Mouse (Mus musculus) stomach, embryonic 16.5 days (tissue): ENCODE data around the gene Klhl2. TPM values are rescaled to one million over a fixed set of nuclear protein-coding genes. Genes with fewer than 3 reads are reported as not detected.

Source experiments
- ATAC-seq: fragments of 200-750 bp; cut with Nextera tagmentation; 2 replicates; pipeline ENCODE4 v1.8.0; 2017; ENCODE audit warnings: moderate number of reproducible peaks, moderate TSS enrichment; ENCODE audit not compliant: insufficient read depth, low FRiP score
- H3K27ac ChIP-seq: fragments of 300-500 bp; sonication (generic); 2 replicates; pipeline ENCODE4 v1.5.1; 2014; ENCODE audit warnings: low read length
- H3K27me3 ChIP-seq: fragments of 300-500 bp; sonication (generic); 2 replicates; pipeline ENCODE4 v1.6.1; 2014; ENCODE audit warnings: low read length, control low read depth, mixed read lengths; ENCODE audit not compliant: control insufficient read depth, insufficient read depth
- H3K36me3 ChIP-seq: fragments of 300-500 bp; sonication (generic); 2 replicates; pipeline ENCODE4 v1.6.1; 2014; ENCODE audit warnings: low read length; ENCODE audit not compliant: control insufficient read depth, insufficient read depth
- H3K4me1 ChIP-seq: fragments of 300-500 bp; sonication (generic); 2 replicates; pipeline ENCODE4 v1.6.1; 2014; ENCODE audit warnings: low read length, control low read depth, mixed read lengths; ENCODE audit not compliant: control insufficient read depth, insufficient read depth
- H3K4me2 ChIP-seq: fragments of 300-500 bp; sonication (generic); 2 replicates; pipeline ENCODE4 v1.6.1; 2014; ENCODE audit warnings: low read depth, low read length, mixed read lengths
- H3K4me3 ChIP-seq: fragments of 300-500 bp; sonication (generic); replicated peaks from 2 replicates; pipeline ENCODE4 v1.5.1; 2014; ENCODE audit warnings: mild to moderate bottlenecking, low read length
- H3K9ac ChIP-seq: fragments of 300-500 bp; sonication (generic); 2 replicates; pipeline ENCODE4 v1.6.1; 2014; ENCODE audit warnings: low read length
- H3K9me3 ChIP-seq: fragments of 300-500 bp; sonication (generic); replicated peaks from 2 replicates; pipeline ENCODE4 v1.6.1; 2016; ENCODE audit warnings: low read length, control low read depth; ENCODE audit not compliant: control insufficient read depth
- WGBS: fragments of 180-500 bp; shearing (Covaris S2); extraction: QIAGEN DNeasy Blood & Tissue Kit; methylation state at CpG from one replicate; pipeline ENCODE4 v1.1.7; 2014; 5-methylcytosine and 5-hydroxymethylcytosine counted together
- polyA plus RNA-seq: library from polyadenylated mRNA; unstranded; fragments of >200 nt; fragmentation: Nextera tagmentation; extraction: Ambion mirVana; gene quantifications from 2 replicates; pipeline ENCODE4 v1.2.1, GENCODE M21; 2015

Klhl2 gene
- polyA plus RNA-seq, 1 experiment from 2014 or later = 5.6 TPM

DNA sequence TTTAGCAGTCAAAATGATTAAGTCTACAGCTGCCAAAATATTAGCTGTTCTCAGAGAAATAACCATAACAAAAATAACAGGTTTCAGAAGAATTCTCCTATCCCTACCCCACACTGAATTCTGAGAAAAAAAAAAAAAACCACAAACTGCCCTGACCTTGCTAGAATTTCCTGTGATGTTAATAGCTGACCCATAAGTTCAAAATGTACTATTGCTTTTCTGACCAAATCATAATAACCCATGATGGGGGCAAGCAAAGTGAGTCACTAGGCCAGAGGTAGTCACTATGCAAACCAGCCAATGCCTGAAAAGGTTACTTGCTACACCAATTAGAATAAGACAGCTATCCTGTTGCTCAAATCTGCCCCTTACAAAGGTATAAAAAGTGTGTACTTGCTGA, 142.3 kb downstream of the Klhl2 start:
- Histone ChIP-seq H3K36me3 (no peaks in the 10 kb centered on the region), H3K27me3 (no peaks in the 10 kb centered on the region), H3K9ac (no peak overlapping the region), H3K4me1 (no peaks in the 10 kb centered on the region), H3K4me3 (no peak overlapping the region), H3K27ac (no peak overlapping the region), H3K9me3 (no peaks in the 10 kb centered on the region), H3K4me2 (no peak overlapping the region)
- ATAC-seq = no peak

DNA sequence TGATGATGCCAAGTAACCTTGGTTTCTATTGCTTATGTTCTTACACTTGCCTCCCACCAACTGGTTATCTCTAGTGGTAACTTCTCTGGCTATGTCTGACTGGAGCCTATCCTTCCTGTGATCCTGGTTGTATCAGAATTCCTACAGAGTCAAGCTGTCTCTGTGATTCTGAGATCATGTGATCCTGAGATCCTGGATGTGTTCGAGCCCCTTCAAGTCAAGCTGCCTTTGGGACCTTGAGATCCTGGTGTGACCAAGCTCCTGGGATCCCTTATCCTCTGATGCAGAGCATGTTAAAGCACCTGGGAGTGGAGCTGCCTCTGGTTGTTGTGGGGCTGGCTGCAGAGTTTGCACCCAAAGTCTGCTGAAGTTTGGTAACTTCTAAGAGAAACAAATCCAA, 146.6 kb downstream of the Klhl2 start:
- Histone ChIP-seq H3K4me3 (no peak overlapping the region), H3K9me3 (no peaks in the 10 kb centered on the region), H3K27ac (no peak overlapping the region), H3K4me2 (no peak overlapping the region), H3K4me1 (no peaks in the 10 kb centered on the region), H3K36me3 (no peaks in the 10 kb centered on the region), H3K9ac (no peak overlapping the region), H3K27me3 (no peaks in the 10 kb centered on the region)
- WGBS = 88% methylated on average over 1 of the region's 1 CpGs
- no peak for ATAC-seq

DNA sequence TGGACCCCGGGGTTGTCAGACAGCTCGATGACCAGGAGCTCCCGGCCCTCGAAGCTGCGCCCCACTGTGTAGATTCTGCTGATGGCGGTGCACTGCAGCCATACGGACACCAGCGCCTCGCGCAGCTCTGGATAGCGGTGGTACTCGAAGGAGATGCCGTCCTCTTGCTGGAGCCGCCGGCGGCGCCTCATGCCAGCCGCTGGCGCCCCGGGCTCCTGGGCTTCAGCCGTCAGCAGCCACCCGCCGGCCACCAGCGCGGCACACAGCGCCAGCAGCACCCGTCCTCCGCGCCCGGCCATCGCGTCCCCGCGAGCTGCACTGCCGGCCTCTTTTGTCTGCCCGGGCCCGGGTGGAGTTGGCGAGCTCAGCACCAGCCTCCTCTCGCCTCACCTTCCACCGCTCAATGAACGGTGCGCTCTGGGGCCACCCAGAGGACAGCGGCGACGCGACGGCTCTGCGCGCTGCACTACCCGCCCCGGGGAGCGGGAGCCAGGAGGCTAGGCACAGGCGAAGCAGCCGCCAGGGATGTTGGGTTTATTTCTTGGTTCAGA, 157.1 kb downstream of the Klhl2 start, which contains the start of gene Cpe:
Cpe (minus strand) TSS at position 404 of the 551 bp plus-strand sequence.
- peak within 1 kb of the TSS; percentile 88 for H3K4me2 ChIP-seq
- no peaks in the 10 kb centered on the region for H3K9me3 ChIP-seq
- peak within 1 kb of the TSS; percentile 61; the same call in 1 of the 2 replicates for H3K27ac ChIP-seq
- under 1% methylated on average over 54 of the region's 54 CpGs for WGBS
- peak within 1 kb of the TSS; percentile 76 for H3K9ac ChIP-seq
- H3K4me3 ChIP-seq = peak within 1 kb of the TSS; percentile 61
- H3K4me1 ChIP-seq = 0 out of 2 replicates have a peak, but pooled peaks cover 3% of the 10 kb centered on the region
- H3K27me3 ChIP-seq = no peaks in the 10 kb centered on the region
- H3K36me3 ChIP-seq = no peaks in the 10 kb centered on the region
- peak; percentile 96 for ATAC-seq

DNA sequence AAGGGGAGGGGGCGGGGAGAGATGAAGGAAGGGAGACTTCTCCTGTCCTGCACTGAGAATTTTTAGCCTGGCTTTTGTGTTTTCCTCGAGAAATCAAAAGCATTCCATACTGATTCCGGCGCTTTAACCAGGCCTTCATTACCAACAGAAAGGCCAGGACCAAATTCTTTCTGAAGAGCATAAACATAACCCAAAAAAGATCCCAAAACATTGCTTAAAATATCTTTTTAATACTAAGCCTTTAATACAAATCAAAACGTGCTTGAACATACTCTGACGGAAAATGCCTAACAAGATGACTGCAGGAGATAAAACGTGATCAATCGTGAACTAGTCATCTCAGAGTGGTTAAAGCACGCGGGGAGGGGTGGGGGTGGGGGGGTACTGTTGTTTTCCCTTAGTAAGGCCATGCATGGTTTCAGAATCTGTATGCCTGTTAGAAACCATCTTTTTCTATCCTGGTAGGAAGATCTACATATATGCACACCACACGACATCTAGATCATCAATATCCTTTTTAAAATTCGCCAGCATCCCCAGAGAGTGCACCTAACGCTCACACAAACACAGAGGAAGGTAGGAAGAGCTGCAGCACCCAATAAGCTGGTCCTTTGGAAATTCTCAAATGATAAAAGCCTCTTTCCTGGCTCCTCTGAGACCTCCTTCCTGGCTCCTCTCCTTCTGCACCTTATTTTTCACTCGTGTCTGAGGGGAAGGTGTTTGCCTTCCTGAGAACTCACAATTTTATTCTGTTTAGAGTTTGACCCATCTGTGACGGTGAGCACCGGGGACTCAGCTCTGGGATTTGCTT, 158.0 kb downstream of the Klhl2 start:
- no peak for ATAC-seq
- H3K9me3 ChIP-seq = no peaks in the 10 kb centered on the region
- H3K27ac ChIP-seq = no peak overlapping the region
- 21% methylated on average over 16 of the region's 16 CpGs for WGBS
- H3K4me2 ChIP-seq = peak overlapping the region; percentile 88
- peak overlapping the region; percentile 61 for H3K4me3 ChIP-seq
- peak overlapping the region; percentile 76 for H3K9ac ChIP-seq
- H3K27me3 ChIP-seq = no peaks in the 10 kb centered on the region
- 0 out of 2 replicates have a peak, but pooled peaks cover 3% of the 10 kb centered on the region for H3K4me1 ChIP-seq
- no peaks in the 10 kb centered on the region for H3K36me3 ChIP-seq

DNA sequence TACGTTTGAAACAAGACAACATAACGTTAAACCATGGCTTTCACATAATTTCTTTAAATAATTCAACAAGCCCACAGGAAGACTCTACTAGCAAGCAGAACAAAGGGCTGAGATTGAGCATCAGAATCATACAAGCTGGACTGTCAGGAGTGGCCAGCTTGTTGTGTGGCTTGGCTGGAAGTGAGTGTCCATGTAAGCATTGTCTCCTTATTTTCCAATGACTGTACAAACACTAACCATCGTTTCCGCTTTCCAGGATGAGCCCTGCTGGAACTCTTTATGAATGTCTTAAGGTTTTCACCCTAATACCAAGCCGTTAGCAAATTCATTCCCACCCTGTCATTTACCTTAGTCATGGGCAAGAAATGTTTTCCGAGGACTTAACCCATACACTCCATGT, 159.0 kb downstream of the Klhl2 start:
- ATAC-seq = no peak
- Histone ChIP-seq H3K36me3 (no peaks in the 10 kb centered on the region), H3K9me3 (no peaks in the 10 kb centered on the region), H3K4me3 (no peak overlapping the region), H3K9ac (no peak overlapping the region), H3K27ac (no peak overlapping the region), H3K4me1 (0 out of 2 replicates have a peak, but pooled peaks cover 3% of the 10 kb centered on the region), H3K4me2 (no peak overlapping the region), H3K27me3 (no peaks in the 10 kb centered on the region)
- WGBS = 78% methylated on average over 6 of the region's 6 CpGs

DNA sequence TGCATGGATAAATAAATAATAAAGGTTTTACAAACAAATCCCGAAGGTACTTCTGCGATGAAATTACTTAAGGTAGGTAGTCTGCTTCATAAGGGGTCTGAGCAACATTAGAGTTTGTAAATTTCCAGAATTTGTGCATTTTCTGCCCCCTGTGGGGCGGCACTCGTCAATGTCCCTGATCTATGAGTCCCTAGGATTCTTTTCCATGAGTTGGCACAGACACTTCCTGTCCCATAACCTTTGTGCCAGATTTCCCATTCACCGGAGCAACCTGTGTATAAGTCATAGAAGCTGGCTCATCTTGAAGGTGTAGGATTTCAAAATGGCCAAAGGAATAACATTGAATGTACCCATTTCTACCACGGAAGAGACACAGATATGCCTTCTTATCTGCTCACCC, 159.5 kb downstream of the Klhl2 start:
- H3K4me3 ChIP-seq = no peak overlapping the region
- 76% methylated on average over 6 of the region's 6 CpGs for WGBS
- H3K27ac ChIP-seq = no peak overlapping the region
- no peaks in the 10 kb centered on the region for H3K36me3 ChIP-seq
- H3K9ac ChIP-seq = no peak overlapping the region
- 0 out of 2 replicates have a peak, but pooled peaks cover 3% of the 10 kb centered on the region for H3K4me1 ChIP-seq
- no peaks in the 10 kb centered on the region for H3K27me3 ChIP-seq
- no peaks in the 10 kb centered on the region for H3K9me3 ChIP-seq
- no peak for ATAC-seq
- H3K4me2 ChIP-seq = no peak overlapping the region

Other genes starting within 250 kb of the Klhl2 start
- 122 and 151 TPM in 2 replicates for gene Cpe, start 157.0 kb downstream of the Klhl2 start, polyA plus RNA-seq
- gene Msmo1, start 116.2 kb downstream of the Klhl2 start, polyA plus RNA-seq = 143 and 144 TPM in 2 replicates
- gene Tmem192, start 97.2 kb upstream of the Klhl2 start, polyA plus RNA-seq = 28.4 TPM in 2 replicates
- not detected in 2 replicates for gene Trim75, start 137.8 kb upstream of the Klhl2 start, polyA plus RNA-seq
- gene Trim61, start 168.5 kb upstream of the Klhl2 start, polyA plus RNA-seq = 0.06 TPM in 1 of 2 replicates, not detected in the other
- not detected in 2 replicates for gene Trim60, start 168.6 kb upstream of the Klhl2 start, polyA plus RNA-seq
- 1.9 and 3.1 TPM in 2 replicates for gene Apela, start 187.3 kb upstream of the Klhl2 start, polyA plus RNA-seq
- gene Gm10663, start 225.0 kb upstream of the Klhl2 start, polyA plus RNA-seq = not detected in 2 replicates